Mouse (Mus musculus) monocyte, adult 2 months (primary cell): ENCODE data around the gene Coq8b.

ENCODE experiments used
- DNase-seq, 2 experiments: peaks; one replicate each; pipeline ENCODE4 v3.0.0; 2022; ENCODE audit warnings: low spot score in 2 of 2, low read depth in 1 of 2

Gene Coq8b

DNA sequence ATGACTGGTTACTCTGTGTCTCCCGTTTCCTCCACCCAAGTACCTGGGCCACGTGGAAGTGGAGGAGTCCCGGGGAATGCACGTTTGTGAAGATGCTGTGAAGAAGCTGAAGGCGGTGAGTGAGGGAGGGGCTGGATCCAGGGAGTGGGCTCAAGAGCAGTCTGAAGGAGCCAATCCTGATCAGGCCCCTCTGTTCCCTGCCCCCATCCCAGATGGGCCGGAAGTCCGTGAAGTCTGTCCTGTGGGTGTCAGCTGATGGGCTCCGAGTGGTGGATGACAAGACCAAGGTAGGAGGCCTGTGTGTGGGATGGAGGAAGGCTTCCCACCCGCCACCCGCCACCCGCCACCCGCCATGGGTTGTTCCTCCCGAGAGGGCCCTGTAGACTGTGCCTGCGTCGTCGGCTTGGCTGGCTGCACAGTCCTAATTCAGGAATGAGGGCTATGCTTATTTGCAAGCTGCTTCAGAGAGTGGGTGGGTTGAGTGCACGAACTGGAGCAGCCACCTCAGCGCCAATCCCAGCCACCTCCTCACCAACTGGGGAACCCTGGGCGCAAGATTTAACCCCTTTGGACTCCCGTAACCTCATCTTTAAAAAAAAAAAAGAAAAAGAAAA is 33.8 kb downstream of the Coq8b start:
- no peak for DNase-seq

- DNase-seq: no peak
Measured at GRCm38 (mm10) chr7:27271423-27271822, 38.6 kb downstream of the Coq8b start.

GRCm38 (mm10) chr7:27273739-27274351 is 41.0 kb downstream of the Coq8b start:
- no peak for DNase-seq

GRCm38 (mm10) chr7:27274916-27275315 is 42.1 kb downstream of the Coq8b start:
- no peak for DNase-seq

DNA sequence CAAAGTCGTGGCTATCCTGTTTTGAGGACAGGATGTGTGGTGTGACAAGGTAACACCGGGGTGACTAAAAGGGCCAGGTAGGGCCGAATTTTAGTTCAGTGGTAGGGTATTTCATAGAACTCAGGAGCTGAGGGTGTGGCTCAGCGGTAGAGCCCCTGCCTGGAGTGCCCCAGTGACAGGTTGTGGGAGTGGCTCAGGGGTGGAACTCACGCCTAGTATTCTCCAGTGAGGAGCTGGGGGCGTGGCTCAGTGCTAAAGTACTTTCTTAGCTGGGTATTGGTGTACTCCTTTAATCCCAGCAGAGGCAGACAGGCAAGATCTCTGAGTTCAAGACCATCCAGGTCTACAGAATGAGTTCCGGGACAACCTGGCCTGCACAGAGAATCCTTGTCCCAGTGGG is 43.2 kb downstream of the Coq8b start:
- no peak for DNase-seq

DNA sequence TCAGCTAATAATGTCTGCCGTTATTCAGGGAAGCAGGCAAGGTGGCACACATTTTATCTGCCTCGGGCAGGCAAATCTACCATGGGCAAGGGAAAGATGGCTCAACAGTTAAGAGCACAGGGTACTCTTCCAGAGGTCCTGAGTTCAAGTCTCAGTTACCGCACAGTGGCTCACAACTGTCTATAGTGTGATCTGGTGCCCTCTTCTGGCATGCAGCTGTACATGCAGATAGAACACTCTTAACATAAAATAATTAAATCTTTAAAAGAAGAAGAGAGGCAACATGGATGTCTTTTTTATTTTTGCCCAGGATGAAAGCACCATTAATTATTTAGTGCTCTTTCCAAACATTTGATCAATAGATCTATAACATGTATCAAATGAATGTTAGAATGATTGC is 44.4 kb downstream of the Coq8b start:
- no peak for DNase-seq

- no peak for DNase-seq
Measured at GRCm38 (mm10) chr7:27281717-27282116, 48.9 kb downstream of the Coq8b start.

DNA sequence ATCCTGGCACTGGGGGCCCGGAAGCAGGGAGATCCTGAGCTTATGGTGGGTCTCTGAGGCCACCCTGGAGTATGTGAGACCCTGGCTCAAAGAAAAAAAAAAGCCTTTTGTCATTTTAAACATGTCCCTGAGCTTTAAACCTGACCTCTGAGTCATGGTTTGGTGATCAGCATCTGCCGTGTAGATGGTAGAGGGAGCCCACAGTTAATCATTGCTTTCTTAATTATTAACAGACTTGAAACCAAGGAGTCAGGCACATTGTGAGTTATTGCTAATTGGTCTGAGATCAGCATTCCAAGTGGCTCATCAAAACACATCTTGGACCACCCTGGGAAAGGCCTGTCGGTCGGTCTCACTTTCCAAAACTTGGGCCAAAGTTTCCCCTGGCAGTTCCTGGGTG is 49.4 kb downstream of the Coq8b start:
- DNase-seq: no peak

DNA sequence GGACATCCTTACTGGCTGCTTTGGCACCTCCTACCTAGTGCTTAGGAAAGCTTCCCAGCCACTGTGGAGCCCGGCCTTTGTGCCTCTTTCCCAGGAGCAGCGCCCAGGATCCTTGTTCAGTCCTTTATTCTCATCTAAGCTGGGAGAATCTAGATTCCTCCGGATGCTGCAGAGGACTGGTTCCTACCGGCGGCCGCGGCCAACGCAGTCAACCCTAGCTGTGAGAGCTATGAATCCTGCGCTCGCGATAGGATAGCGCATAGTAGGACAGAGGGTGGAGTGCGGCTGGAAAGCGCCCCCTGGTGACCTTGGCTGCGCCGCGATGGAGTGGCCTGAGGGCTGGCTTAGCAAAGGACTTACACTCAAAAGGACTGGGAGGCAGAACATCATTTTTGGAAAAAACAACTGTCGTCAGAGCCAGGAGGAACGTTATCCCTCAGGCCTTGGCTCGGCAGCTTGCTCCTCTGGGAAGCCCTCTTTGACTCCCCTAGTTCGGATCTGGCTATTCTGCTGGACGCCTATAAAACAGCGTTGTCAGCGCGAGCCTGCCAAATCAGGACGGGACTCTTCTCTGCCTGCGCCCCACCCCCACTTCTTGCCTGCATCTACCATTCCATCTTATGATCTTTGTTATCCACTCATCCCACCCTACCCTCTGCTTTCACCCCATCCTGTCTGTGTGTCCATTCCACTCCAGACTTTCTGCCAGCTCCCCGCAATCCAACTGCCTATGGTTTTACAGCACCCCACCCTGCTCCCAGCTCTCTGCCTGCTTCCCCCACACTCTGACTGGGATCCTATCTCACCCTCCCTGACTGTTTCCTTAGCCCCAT is 52.3 kb downstream of the Coq8b start:
- DNase-seq: no peak

DNA sequence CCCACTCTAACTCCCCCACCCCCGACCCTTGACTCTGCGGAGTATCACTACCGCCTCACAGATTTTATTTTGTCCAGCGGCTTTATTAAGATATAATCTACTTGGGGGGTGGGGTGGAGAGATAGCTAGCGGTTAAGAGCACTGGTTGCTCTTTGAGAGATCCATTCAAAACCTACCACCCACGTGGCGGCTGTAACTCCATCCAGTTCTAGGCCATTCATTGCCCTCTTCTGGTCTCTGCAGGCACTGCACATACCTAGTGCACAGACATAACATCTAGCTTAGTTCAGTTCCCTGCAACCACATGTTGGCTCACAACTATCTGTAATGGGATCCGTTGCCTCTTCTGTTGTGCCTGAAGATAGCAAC is 52.9 kb downstream of the Coq8b start:
- DNase-seq: peak in 1 of 2 experiments; percentile 15

DNA sequence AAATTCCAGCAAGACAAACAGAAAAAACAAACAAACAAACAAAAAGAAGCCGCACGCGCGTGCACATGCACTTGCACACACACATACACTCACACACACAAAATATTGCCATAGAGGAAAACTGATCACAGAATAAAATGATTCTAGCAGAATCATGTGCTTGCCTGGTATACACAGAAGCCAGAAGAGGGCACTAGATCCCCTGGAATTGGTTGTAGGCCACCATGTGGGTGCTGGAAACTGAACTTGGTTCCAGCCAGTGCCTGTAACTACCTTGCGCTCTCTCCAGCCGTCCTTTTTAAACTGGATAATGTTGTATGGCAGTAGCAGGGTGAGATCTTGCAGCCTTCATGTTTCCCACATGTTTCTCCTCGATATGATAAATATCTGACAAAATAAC is 55.9 kb downstream of the Coq8b start:
- no peak for DNase-seq

GRCm38 (mm10) chr7:27290555-27290954 is 57.7 kb downstream of the Coq8b start:
- no peak for DNase-seq

GRCm38 (mm10) chr7:27291795-27292466 is 59.1 kb downstream of the Coq8b start:
- no peak for DNase-seq

- DNase-seq: no peak
Measured at GRCm38 (mm10) chr7:27295956-27296355, 63.1 kb downstream of the Coq8b start.

GRCm38 (mm10) chr7:27296518-27296917 is 63.7 kb downstream of the Coq8b start:
- no peak for DNase-seq

DNA sequence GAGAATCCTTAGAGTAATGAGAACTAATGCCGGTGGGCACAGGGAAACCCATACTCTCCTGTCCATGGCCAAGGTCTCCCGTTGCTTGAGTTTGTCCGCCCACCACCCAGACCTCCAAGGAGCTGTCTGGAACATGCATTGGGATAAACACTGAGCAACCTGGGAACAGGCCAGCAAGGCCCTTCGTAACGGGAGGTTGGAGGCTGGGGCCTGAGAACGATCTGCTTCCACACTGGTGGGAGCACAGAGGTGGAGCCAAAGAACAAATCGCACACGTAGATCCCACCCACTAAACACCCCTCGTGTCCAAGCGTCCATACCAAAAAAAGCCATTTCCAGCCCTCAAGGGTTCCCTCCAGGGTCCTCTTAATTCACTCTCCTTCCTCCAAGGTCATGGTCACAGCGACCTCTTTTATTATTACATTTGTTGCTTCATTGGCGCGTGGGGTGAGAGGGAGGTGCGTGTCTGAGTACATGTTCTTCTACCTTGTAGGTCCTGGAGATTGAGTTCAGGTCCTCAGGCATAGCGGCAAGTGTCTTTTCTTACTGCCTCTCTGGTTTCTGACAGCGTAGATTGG is 65.3 kb downstream of the Coq8b start:
- DNase-seq: no peak

- DNase-seq: no peak
Measured at GRCm38 (mm10) chr7:27298816-27299215, 66.0 kb downstream of the Coq8b start.

DNA sequence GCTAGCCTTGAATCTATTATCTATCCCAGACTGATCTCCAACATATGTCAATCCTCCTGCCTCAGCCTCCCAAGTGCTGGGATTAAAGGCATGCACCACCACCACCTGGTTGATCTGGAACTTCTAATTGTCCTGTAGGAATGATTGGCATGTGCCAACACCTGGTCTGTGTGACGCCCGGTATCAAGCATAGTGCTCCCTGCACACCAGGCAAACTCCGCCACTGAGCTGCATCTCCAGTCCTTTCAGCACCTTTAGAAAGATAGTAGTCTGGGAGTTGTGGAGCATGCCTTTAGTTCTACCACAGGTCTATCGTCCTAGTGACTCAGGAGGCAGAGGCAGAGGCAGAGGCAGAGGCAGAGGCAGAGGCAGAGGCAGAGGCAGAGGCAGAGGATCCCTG is 67.5 kb downstream of the Coq8b start:
- DNase-seq: no peak

- no peak for DNase-seq
Measured at GRCm38 (mm10) chr7:27300801-27301200, 68.0 kb downstream of the Coq8b start.

- peak in 1 of 2 experiments; percentile 12 for DNase-seq
Measured at GRCm38 (mm10) chr7:27302172-27302571, 69.3 kb downstream of the Coq8b start.

- no peak for DNase-seq
Measured at GRCm38 (mm10) chr7:27305091-27305730, 72.4 kb downstream of the Coq8b start.
